Mouse (Mus musculus) splenic B cell, adult 2 months (primary cell): Measurements from ENCODE around the gene Dpp8.
"Not testable (repeated sequence)": the region's sequence is repeated elsewhere in the genome, so short reads cannot be mapped to it uniquely, and the experiment has no call there.

Experiments used
- DNase-seq: peaks from one replicate; pipeline ENCODE4 v3.0.0-alpha.2; 2011; ENCODE audit warnings: low read depth, low spot score
- H3K27me3 ChIP-seq: 2 replicates; pipeline ENCODE4 v1.6.1; 2012; ENCODE audit warnings: mild to moderate bottlenecking, low read length, moderate library complexity, mixed read lengths; ENCODE audit not compliant: control insufficient read depth, poor library complexity, insufficient read depth, severe bottlenecking
- H3K36me3 ChIP-seq: 2 replicates; pipeline ENCODE4 v1.6.1; 2012; ENCODE audit warnings: mild to moderate bottlenecking, low read length, moderate library complexity, mixed read lengths; ENCODE audit not compliant: control insufficient read depth, poor library complexity, insufficient read depth, severe bottlenecking

The Dpp8 gene

GRCm38 (mm10) chr9:65036861-65037260 is 4.6 kb downstream of the Dpp8 start:
- H3K36me3 ChIP-seq = peaks cover 18% of the 10 kb centered on the region
- no peak for DNase-seq

GRCm38 (mm10) chr9:65041430-65041829 is 9.2 kb downstream of the Dpp8 start:
- Histone ChIP-seq H3K36me3 (peaks cover 23% of the 10 kb centered on the region), H3K27me3 (no peaks in the 10 kb centered on the region)
- DNase-seq = peak; percentile 42

More at GRCm38 (mm10) chr9:65036861-65037260, 4.6 kb downstream of the Dpp8 start:
- H3K27me3 ChIP-seq = no peaks in the 10 kb centered on the region

GRCm38 (mm10) chr9:65046993-65047392 is 14.8 kb downstream of the Dpp8 start:
- Histone ChIP-seq H3K27me3 (no peaks in the 10 kb centered on the region), H3K36me3 (peaks cover 19% of the 10 kb centered on the region)
- no peak for DNase-seq

- Histone ChIP-seq H3K27me3 (no peaks in the 10 kb centered on the region), H3K36me3 (peaks cover 20% of the 10 kb centered on the region)
- no peak for DNase-seq
Measured at GRCm38 (mm10) chr9:65049422-65049821, 17.2 kb downstream of the Dpp8 start.

GRCm38 (mm10) chr9:65050981-65051380 is 18.8 kb downstream of the Dpp8 start:
- peaks cover 24% of the 10 kb centered on the region for H3K36me3 ChIP-seq
- DNase-seq = no peak
- no peaks in the 10 kb centered on the region for H3K27me3 ChIP-seq

- DNase-seq = no peak
- no peaks in the 10 kb centered on the region for H3K27me3 ChIP-seq
Measured at GRCm38 (mm10) chr9:65064251-65064650, 32.0 kb downstream of the Dpp8 start.

GRCm38 (mm10) chr9:65070587-65070986 is 38.4 kb downstream of the Dpp8 start:
- Histone ChIP-seq H3K36me3 (peaks cover 4% of the 10 kb centered on the region), H3K27me3 (no peaks in the 10 kb centered on the region)
- DNase-seq = no peak

More at GRCm38 (mm10) chr9:65064251-65064650, 32.0 kb downstream of the Dpp8 start:
- H3K36me3 ChIP-seq = peaks cover 15% of the 10 kb centered on the region

GRCm38 (mm10) chr9:65073555-65073954 is 41.3 kb downstream of the Dpp8 start:
- Histone ChIP-seq H3K36me3 (peaks cover 2% of the 10 kb centered on the region; the same call in 1 of the 2 replicates), H3K27me3 (no peaks in the 10 kb centered on the region)
- peak; percentile 38 for DNase-seq

- DNase-seq = peak; percentile 30
- H3K27me3 ChIP-seq = no peaks in the 10 kb centered on the region
- peaks cover 3% of the 10 kb centered on the region for H3K36me3 ChIP-seq
Measured at GRCm38 (mm10) chr9:65074251-65074650, 42.0 kb downstream of the Dpp8 start.

GRCm38 (mm10) chr9:65074855-65075493 is 42.8 kb downstream of the Dpp8 start:
- H3K36me3 ChIP-seq = peaks cover 3% of the 10 kb centered on the region
- DNase-seq = peak; percentile 79
- H3K27me3 ChIP-seq = no peaks in the 10 kb centered on the region

- DNase-seq = peak; percentile 31
- Histone ChIP-seq H3K27me3 (no peaks in the 10 kb centered on the region), H3K36me3 (peaks cover 3% of the 10 kb centered on the region)
Measured at GRCm38 (mm10) chr9:65077536-65077935, 45.3 kb downstream of the Dpp8 start.

- not testable (repeated sequence) for H3K36me3 ChIP-seq, DNase-seq, H3K27me3 ChIP-seq
Measured at GRCm38 (mm10) chr9:65080141-65080540, 47.9 kb downstream of the Dpp8 start.

- no peak for DNase-seq
- no peaks in the 10 kb centered on the region for H3K27me3 ChIP-seq
- H3K36me3 ChIP-seq = peaks cover 3% of the 10 kb centered on the region
Measured at GRCm38 (mm10) chr9:65083075-65083765, 51.0 kb downstream of the Dpp8 start.

GRCm38 (mm10) chr9:65084198-65084807 is 52.1 kb downstream of the Dpp8 start:
- no peak for DNase-seq
- no peaks in the 10 kb centered on the region for H3K27me3 ChIP-seq
- no peaks in the 10 kb centered on the region; the same call in 1 of the 2 replicates for H3K36me3 ChIP-seq

GRCm38 (mm10) chr9:65085270-65085669 is 53.1 kb downstream of the Dpp8 start:
- H3K27me3 ChIP-seq = no peaks in the 10 kb centered on the region
- DNase-seq = no peak
- no peaks in the 10 kb centered on the region; the same call in 1 of the 2 replicates for H3K36me3 ChIP-seq
